Mouse (Mus musculus): ENCODE results near the gene Cacnb1.

Gene Cacnb1

GRCm38 (mm10) chr11:97977797-97978196 is 45.0 kb downstream of the Cacnb1 start:
- DNase-seq (ENCODE audit: low read depth, low spot score): no peak
- Histone ChIP-seq H3K27me3 (ENCODE audit: control insufficient read depth, insufficient read depth, low read length, poor library complexity, severe bottlenecking) (no peaks in the 10 kb centered on the region), H3K36me3 (ENCODE audit: control insufficient read depth, insufficient read depth, low read length, poor library complexity, severe bottlenecking) (no peaks in the 10 kb centered on the region)

- no peak for DNase-seq (ENCODE audit: low read depth, low spot score)
- Histone ChIP-seq H3K27me3 (ENCODE audit: control insufficient read depth, insufficient read depth, low read length, poor library complexity, severe bottlenecking) (no peaks in the 10 kb centered on the region), H3K36me3 (ENCODE audit: control insufficient read depth, insufficient read depth, low read length, poor library complexity, severe bottlenecking) (no peaks in the 10 kb centered on the region)
Observed at GRCm38 (mm10) chr11:97974746-97975145, 48.1 kb downstream of the Cacnb1 start.

GRCm38 (mm10) chr11:97974141-97974540 is 48.7 kb downstream of the Cacnb1 start:
- H3K36me3 ChIP-seq (ENCODE audit: control insufficient read depth, insufficient read depth, low read length, poor library complexity, severe bottlenecking): no peaks in the 10 kb centered on the region
- no peak for DNase-seq (ENCODE audit: low read depth, low spot score)
- H3K27me3 ChIP-seq (ENCODE audit: control insufficient read depth, insufficient read depth, low read length, poor library complexity, severe bottlenecking): no peaks in the 10 kb centered on the region

GRCm38 (mm10) chr11:97972434-97972833 is 50.4 kb downstream of the Cacnb1 start:
- H3K27me3 ChIP-seq (ENCODE audit: control insufficient read depth, insufficient read depth, low read length, poor library complexity, severe bottlenecking): no peaks in the 10 kb centered on the region
- H3K36me3 ChIP-seq (ENCODE audit: control insufficient read depth, insufficient read depth, low read length, poor library complexity, severe bottlenecking): no peaks in the 10 kb centered on the region
- no peak for DNase-seq (ENCODE audit: low read depth, low spot score)

DNA sequence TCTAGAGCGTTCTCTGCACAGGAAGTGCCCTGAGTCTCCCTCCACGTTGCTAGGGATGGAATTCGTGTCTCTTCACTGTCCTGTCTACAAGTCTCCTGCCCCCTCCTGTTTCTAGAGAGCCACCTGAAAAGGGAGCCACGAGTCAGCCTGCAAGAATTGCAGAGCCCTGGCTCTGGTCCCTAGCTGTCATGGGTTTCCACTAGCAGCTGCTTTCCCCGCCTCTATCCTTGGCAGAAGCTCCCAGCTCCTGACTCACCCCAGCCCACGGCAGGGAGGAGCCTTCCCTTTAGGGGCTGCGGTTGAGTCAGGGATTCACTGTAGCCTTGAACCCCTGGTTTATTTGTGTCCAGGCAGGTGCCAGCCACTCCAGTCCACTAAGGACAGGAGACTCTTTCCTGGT is 51.6 kb downstream of the Cacnb1 start:
- H3K27me3 ChIP-seq (ENCODE audit: control insufficient read depth, insufficient read depth, low read length, poor library complexity, severe bottlenecking): no peaks in the 10 kb centered on the region
- no peak for DNase-seq (ENCODE audit: low read depth, low spot score)

DNA sequence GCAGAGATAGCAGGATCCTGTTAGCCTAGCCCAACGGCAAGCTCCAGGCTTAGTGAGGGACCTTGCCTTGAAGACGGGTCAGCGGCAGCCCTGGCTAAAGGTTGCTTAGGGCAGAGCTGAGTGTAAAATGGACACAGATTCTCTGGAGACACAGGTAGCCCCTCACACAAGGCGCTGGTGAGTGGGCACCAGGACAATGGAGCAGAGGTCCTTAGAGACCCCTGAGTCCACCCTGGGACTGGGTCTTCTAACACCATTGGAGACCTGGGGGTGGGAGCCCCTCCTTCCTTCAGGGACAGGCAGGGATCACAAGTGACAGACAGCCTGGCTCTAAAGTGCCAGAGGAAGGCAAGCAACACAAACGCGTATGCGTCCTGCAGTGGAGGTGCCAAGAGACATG is 52.1 kb downstream of the Cacnb1 start:
- Histone ChIP-seq H3K36me3 (ENCODE audit: control insufficient read depth, insufficient read depth, low read length, poor library complexity, severe bottlenecking) (no peaks in the 10 kb centered on the region), H3K27me3 (ENCODE audit: control insufficient read depth, insufficient read depth, low read length, poor library complexity, severe bottlenecking) (no peaks in the 10 kb centered on the region)
- no peak for DNase-seq (ENCODE audit: low read depth, low spot score)

More for the DNA sequence above, 51.6 kb downstream of the Cacnb1 start:
- no peaks in the 10 kb centered on the region for H3K36me3 ChIP-seq (ENCODE audit: control insufficient read depth, insufficient read depth, low read length, poor library complexity, severe bottlenecking)

GRCm38 (mm10) chr11:97968385-97968784 is 54.4 kb downstream of the Cacnb1 start:
- Histone ChIP-seq H3K27me3 (ENCODE audit: control insufficient read depth, insufficient read depth, low read length, poor library complexity, severe bottlenecking) (no peaks in the 10 kb centered on the region), H3K36me3 (ENCODE audit: control insufficient read depth, insufficient read depth, low read length, poor library complexity, severe bottlenecking) (no peaks in the 10 kb centered on the region)
- no peak for DNase-seq (ENCODE audit: low read depth, low spot score)

DNA sequence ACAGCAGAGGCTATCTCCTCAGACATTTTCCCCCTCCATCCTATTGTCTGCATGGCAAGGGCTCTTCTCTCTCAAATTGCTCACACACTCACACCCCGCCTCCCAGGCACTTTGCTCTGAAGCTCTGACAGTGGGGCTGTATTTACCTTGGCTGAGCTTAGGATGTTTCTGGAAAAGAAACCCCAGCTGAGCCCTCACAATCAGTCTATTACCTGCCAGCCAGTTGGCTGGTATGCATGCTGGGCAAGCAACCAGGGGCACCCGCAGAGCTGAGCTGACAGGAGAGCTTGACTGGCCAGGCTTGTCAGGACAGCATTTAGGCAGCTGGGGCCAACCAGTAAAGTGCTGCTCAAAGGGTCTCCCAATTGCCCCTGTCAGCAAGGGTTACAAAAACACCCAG is 55.7 kb downstream of the Cacnb1 start:
- no peak for DNase-seq (ENCODE audit: low read depth, low spot score)
- H3K27me3 ChIP-seq (ENCODE audit: control insufficient read depth, insufficient read depth, low read length, poor library complexity, severe bottlenecking): no peaks in the 10 kb centered on the region
- H3K36me3 ChIP-seq (ENCODE audit: control insufficient read depth, insufficient read depth, low read length, poor library complexity, severe bottlenecking): no peaks in the 10 kb centered on the region

DNA sequence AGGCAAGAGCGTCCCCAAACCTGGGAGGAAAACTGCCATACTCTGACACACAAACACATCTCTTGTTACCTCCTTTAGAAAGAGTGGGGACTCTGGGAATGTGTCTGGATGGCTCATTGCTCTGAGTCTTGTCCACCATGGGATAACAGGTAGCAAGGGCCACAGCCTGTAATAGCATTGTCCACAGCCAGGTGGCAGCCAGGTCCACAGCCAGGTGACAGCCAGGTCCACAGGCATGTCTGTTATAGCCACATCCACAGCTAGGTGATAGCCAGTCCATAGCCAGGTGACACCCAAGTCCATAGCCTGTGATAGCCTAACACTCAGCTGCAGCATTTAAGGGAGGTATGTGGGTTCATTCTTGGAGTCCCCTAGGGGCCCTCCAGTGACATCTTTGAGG is 61.9 kb downstream of the Cacnb1 start:
- no peaks in the 10 kb centered on the region for H3K27me3 ChIP-seq (ENCODE audit: control insufficient read depth, insufficient read depth, low read length, poor library complexity, severe bottlenecking)
- H3K36me3 ChIP-seq (ENCODE audit: control insufficient read depth, insufficient read depth, low read length, poor library complexity, severe bottlenecking): no peaks in the 10 kb centered on the region
- DNase-seq (ENCODE audit: low read depth, low spot score): peak; percentile 65

DNA sequence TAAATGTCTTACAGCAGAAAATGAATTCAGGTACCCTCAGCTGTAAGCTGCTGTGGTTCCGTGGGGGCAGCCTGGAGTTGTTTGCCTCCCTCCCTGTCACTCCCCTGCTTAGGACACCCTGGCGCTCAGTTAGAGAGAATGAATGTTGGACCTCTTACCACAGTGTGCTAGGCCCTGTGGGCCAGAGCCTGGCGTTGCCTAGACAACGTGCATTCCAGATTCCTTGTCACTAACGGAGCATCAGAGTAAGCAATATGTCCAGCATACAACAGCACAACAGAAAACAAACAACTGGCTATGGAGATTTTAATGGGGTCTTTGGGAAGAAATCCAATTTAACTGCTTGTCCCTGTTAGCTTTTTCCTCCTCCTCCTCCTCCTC is 63.5 kb downstream of the Cacnb1 start:
- Histone ChIP-seq H3K27me3 (ENCODE audit: control insufficient read depth, insufficient read depth, low read length, poor library complexity, severe bottlenecking) (no peaks in the 10 kb centered on the region), H3K36me3 (ENCODE audit: control insufficient read depth, insufficient read depth, low read length, poor library complexity, severe bottlenecking) (no peaks in the 10 kb centered on the region)
- no peak for DNase-seq (ENCODE audit: low read depth, low spot score)

GRCm38 (mm10) chr11:97958641-97959299 is 64.1 kb downstream of the Cacnb1 start:
- no peak for DNase-seq (ENCODE audit: low read depth, low spot score)
- no peaks in the 10 kb centered on the region for H3K36me3 ChIP-seq (ENCODE audit: control insufficient read depth, insufficient read depth, low read length, poor library complexity, severe bottlenecking)

GRCm38 (mm10) chr11:97956905-97957560 is 65.8 kb downstream of the Cacnb1 start:
- H3K27me3 ChIP-seq (ENCODE audit: control insufficient read depth, insufficient read depth, low read length, poor library complexity, severe bottlenecking): no peaks in the 10 kb centered on the region
- DNase-seq (ENCODE audit: low read depth, low spot score): no peak

More at GRCm38 (mm10) chr11:97958641-97959299, 64.1 kb downstream of the Cacnb1 start:
- H3K27me3 ChIP-seq (ENCODE audit: control insufficient read depth, insufficient read depth, low read length, poor library complexity, severe bottlenecking): no peaks in the 10 kb centered on the region

DNA sequence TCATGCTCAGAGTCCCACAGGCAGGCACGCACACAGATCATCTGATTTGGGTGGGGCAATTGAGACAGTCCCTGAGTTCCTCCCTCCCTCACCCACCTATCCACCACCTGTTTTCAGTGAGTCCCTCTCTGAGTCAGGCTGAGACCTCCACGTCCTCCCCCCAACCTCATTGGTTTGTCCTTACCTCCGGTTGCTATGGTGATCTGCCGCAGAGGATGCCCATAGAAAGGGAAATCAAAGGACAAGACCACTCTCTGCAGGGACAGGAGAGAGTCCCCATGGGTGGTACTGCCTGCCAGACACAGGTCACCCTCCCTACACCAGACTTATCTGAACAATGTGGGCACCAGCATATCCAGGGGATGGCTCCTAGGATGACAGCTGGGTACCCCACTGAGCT is 66.9 kb downstream of the Cacnb1 start:
- DNase-seq (ENCODE audit: low read depth, low spot score): no peak
- Histone ChIP-seq H3K36me3 (ENCODE audit: control insufficient read depth, insufficient read depth, low read length, poor library complexity, severe bottlenecking) (no peaks in the 10 kb centered on the region), H3K27me3 (ENCODE audit: control insufficient read depth, insufficient read depth, low read length, poor library complexity, severe bottlenecking) (no peaks in the 10 kb centered on the region)

More at GRCm38 (mm10) chr11:97956905-97957560, 65.8 kb downstream of the Cacnb1 start:
- H3K36me3 ChIP-seq (ENCODE audit: control insufficient read depth, insufficient read depth, low read length, poor library complexity, severe bottlenecking): no peaks in the 10 kb centered on the region

DNA sequence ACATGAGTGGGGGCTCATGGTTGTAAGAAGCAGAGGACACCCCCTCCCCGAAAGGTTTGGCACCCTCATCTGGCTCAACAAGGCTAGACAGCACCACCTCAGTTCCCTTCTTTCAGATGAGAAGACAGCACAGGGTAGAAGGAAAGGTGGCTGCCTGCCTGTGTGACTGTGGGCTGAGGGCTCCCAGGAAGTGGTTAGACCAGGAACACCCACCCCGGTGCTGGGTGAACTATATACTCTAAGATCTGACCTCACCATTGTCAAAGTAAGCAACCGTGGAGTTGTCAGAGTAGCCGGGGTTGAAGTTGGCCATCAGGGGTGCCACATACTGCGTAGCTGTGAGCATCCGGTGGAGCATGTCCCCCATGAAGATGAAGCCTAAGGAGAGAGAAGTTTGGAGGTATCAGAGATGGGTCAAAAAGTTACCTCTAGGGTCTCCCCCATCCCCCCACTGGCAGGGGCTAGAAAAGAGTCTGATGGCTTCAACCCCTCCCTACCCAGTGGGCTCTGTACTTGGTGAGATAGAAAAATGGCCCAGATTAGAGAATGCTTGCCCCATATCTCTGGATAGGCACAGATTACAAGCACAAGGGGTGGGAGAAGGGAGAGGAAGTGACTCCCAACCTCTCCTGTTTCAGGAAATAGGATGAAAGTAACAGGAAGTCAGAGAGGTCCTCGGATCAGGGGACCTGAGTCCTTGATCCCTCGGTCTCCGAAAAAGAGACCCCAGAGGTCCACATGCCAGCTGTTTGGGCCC is 67.5 kb downstream of the Cacnb1 start:
- Histone ChIP-seq H3K36me3 (ENCODE audit: control insufficient read depth, insufficient read depth, low read length, poor library complexity, severe bottlenecking) (no peaks in the 10 kb centered on the region), H3K27me3 (ENCODE audit: control insufficient read depth, insufficient read depth, low read length, poor library complexity, severe bottlenecking) (no peaks in the 10 kb centered on the region)
- no peak for DNase-seq (ENCODE audit: low read depth, low spot score)

GRCm38 (mm10) chr11:97954469-97955141 is 68.2 kb downstream of the Cacnb1 start:
- no peaks in the 10 kb centered on the region for H3K36me3 ChIP-seq (ENCODE audit: control insufficient read depth, insufficient read depth, low read length, poor library complexity, severe bottlenecking)
- H3K27me3 ChIP-seq (ENCODE audit: control insufficient read depth, insufficient read depth, low read length, poor library complexity, severe bottlenecking): no peaks in the 10 kb centered on the region
- DNase-seq (ENCODE audit: low read depth, low spot score): no peak
